Mouse (Mus musculus) embryonic fibroblast, embryonic 13.5 days (primary cell): ENCODE results near the gene Acat1.

Experiments
- CTCF ChIP-seq: IDR thresholded peaks from 2 replicates; pipeline ENCODE4 v1.5.1; 2011; ENCODE audit warnings: mild to moderate bottlenecking, control low read depth, low read length, moderate library complexity, borderline replicate concordance; ENCODE audit not compliant: insufficient read depth
- POLR2A ChIP-seq: IDR thresholded peaks from 2 replicates; pipeline ENCODE4 v1.6.1; 2011; ENCODE audit warnings: low read depth, mild to moderate bottlenecking, control low read depth, low read length, moderate library complexity

GRCm38 (mm10) chr9:53609306-53609967 lies 745 bp downstream of the Acat1 start:
- TF ChIP-seq CTCF, result no peak
- TF ChIP-seq POLR2A, result no peak
